Mouse (Mus musculus) intestine, postnatal 0 days (tissue): ENCODE measurements around the gene Fam71e2. TPM values are rescaled to one million over a fixed set of nuclear protein-coding genes. Genes with fewer than 3 reads are reported as not detected.
"Not testable (repeated sequence)": the region's sequence is repeated elsewhere in the genome, so short reads cannot be mapped to it uniquely, and the experiment has no call there.

Experiments used
- ATAC-seq: fragments of 200-750 bp; cut with Nextera tagmentation; 2 replicates; pipeline ENCODE4 v1.8.0; 2017; ENCODE audit warnings: mild to moderate bottlenecking, moderate TSS enrichment, moderate library complexity
- H3K27ac ChIP-seq: fragments of 300-500 bp; sonication (generic); 2 replicates; pipeline ENCODE4 v1.5.1; 2014; ENCODE audit warnings: mild to moderate bottlenecking, low read depth, low read length, moderate library complexity
- H3K27me3 ChIP-seq: fragments of 300-500 bp; sonication (generic); replicated peaks from 2 replicates; pipeline ENCODE4 v1.6.1; 2014; ENCODE audit warnings: low read length, mixed read lengths; ENCODE audit not compliant: control insufficient read depth, insufficient read depth
- H3K36me3 ChIP-seq: fragments of 300-500 bp; sonication (generic); 2 replicates; pipeline ENCODE4 v1.6.1; 2014; ENCODE audit warnings: mild to moderate bottlenecking, moderate library complexity; ENCODE audit not compliant: control insufficient read depth, insufficient read depth
- H3K4me1 ChIP-seq: fragments of 300-500 bp; sonication (generic); replicated peaks from 2 replicates; pipeline ENCODE4 v1.6.1; 2014; ENCODE audit warnings: antibody characterized with exemption, low read length, mixed read lengths; ENCODE audit not compliant: control insufficient read depth, insufficient read depth
- H3K4me2 ChIP-seq: fragments of 300-500 bp; sonication (generic); replicated peaks from 2 replicates; pipeline ENCODE4 v1.6.1; 2014; ENCODE audit warnings: low read depth, mild to moderate bottlenecking, moderate library complexity
- H3K4me3 ChIP-seq: fragments of 300-500 bp; sonication (generic); 2 replicates; pipeline ENCODE4 v1.5.1; 2014; ENCODE audit warnings: low read depth, low read length
- H3K9ac ChIP-seq: fragments of 300-500 bp; sonication (generic); 2 replicates; pipeline ENCODE4 v1.6.1; 2014; ENCODE audit warnings: mild to moderate bottlenecking, low read depth, low read length
- H3K9me3 ChIP-seq: fragments of 300-500 bp; sonication (generic); 2 replicates; pipeline ENCODE4 v1.6.1; 2016; ENCODE audit warnings: mixed run types; ENCODE audit not compliant: control insufficient read depth
- CTCF ChIP-seq: sonication (generic); IDR thresholded peaks from 2 replicates; pipeline ENCODE4 v1.5.1; 2016; ENCODE audit warnings: low read depth, mild to moderate bottlenecking, control low read depth, antibody characterized with exemption, moderate library complexity
- WGBS: fragments of 180-500 bp; shearing (Covaris S2); extraction: QIAGEN DNeasy Blood & Tissue Kit; methylation state at CpG from one replicate; pipeline ENCODE4 v1.1.7; 2014; 5-methylcytosine and 5-hydroxymethylcytosine counted together
- polyA plus RNA-seq: library from polyadenylated mRNA; unstranded; fragments of >200 nt; fragmentation: Nextera tagmentation; extraction: Ambion mirVana; gene quantifications from 2 replicates; pipeline ENCODE4 v1.2.1, GENCODE M21; 2015

Gene Fam71e2
- polyA plus RNA-seq, 1 experiment from 2014 or later: not detected

- H3K4me3 ChIP-seq: no peak overlapping the region
- peak; percentile 84 for TF ChIP-seq CTCF
- no peaks in the 10 kb centered on the region for H3K27me3 ChIP-seq
- no peaks in the 10 kb centered on the region for H3K9me3 ChIP-seq
- no peaks in the 10 kb centered on the region for H3K4me1 ChIP-seq
- peaks cover 30% of the 10 kb centered on the region for H3K36me3 ChIP-seq
- ATAC-seq: no peak
- H3K27ac ChIP-seq: no peak overlapping the region
- no peak overlapping the region for H3K4me2 ChIP-seq
- WGBS: 75% methylated on average over 7 of the region's 7 CpGs
- no peak overlapping the region for H3K9ac ChIP-seq
Observed at GRCm38 (mm10) chr7:4806716-4807115, 35.6 kb upstream of the Fam71e2 start.

GRCm38 (mm10) chr7:4802247-4802646, 31.1 kb upstream of the Fam71e2 start:
- no peak for TF ChIP-seq CTCF
- no peak overlapping the region for H3K4me2 ChIP-seq
- ATAC-seq: no peak
- no peak overlapping the region for H3K9ac ChIP-seq
- H3K9me3 ChIP-seq: no peaks in the 10 kb centered on the region
- H3K4me1 ChIP-seq: no peaks in the 10 kb centered on the region
- no peak overlapping the region for H3K27ac ChIP-seq
- no peaks in the 10 kb centered on the region for H3K27me3 ChIP-seq
- H3K4me3 ChIP-seq: no peak overlapping the region
- H3K36me3 ChIP-seq: peaks cover 20% of the 10 kb centered on the region

GRCm38 (mm10) chr7:4795767-4796433, 24.8 kb upstream of the Fam71e2 start:
- no peak overlapping the region for H3K4me2 ChIP-seq
- H3K4me1 ChIP-seq: no peaks in the 10 kb centered on the region
- H3K9ac ChIP-seq: no peak overlapping the region
- H3K9me3 ChIP-seq: no peaks in the 10 kb centered on the region
- WGBS: 68% methylated on average over 7 of the region's 7 CpGs
- TF ChIP-seq CTCF: peak; percentile 85
- no peak overlapping the region for H3K27ac ChIP-seq
- H3K36me3 ChIP-seq: peaks cover 18% of the 10 kb centered on the region
- H3K27me3 ChIP-seq: no peaks in the 10 kb centered on the region
- no peak for ATAC-seq
- H3K4me3 ChIP-seq: no peak overlapping the region

- Histone ChIP-seq H3K9ac (peak overlapping the region; percentile 92; the same call in 1 of the 2 replicates), H3K27me3 (no peaks in the 10 kb centered on the region), H3K9me3 (no peaks in the 10 kb centered on the region), H3K36me3 (peaks cover 18% of the 10 kb centered on the region), H3K27ac (peak overlapping the region; percentile 94), H3K4me1 (no peaks in the 10 kb centered on the region), H3K4me3 (no peak overlapping the region), H3K4me2 (peak overlapping the region; percentile 75; the same call in 1 of the 2 replicates)
- TF ChIP-seq CTCF: no peak
- ATAC-seq: peak; percentile 57
- WGBS: 44% methylated on average over 3 of the region's 3 CpGs
Observed at GRCm38 (mm10) chr7:4794631-4795168, 23.6 kb upstream of the Fam71e2 start.

- Histone ChIP-seq H3K27ac (peak overlapping the region; percentile 94), H3K4me3 (peak overlapping the region; percentile 82), H3K4me1 (no peaks in the 10 kb centered on the region), H3K4me2 (peak overlapping the region; percentile 75), H3K36me3 (peaks cover 18% of the 10 kb centered on the region), H3K27me3 (no peaks in the 10 kb centered on the region), H3K9ac (peak overlapping the region; percentile 92), H3K9me3 (no peaks in the 10 kb centered on the region)
- WGBS: 29% methylated on average over 4 of the region's 4 CpGs
- TF ChIP-seq CTCF: no peak
- no peak for ATAC-seq
Observed at GRCm38 (mm10) chr7:4793674-4794073, 22.6 kb upstream of the Fam71e2 start.

GRCm38 (mm10) chr7:4793248-4793647, 22.1 kb upstream of the Fam71e2 start:
- ATAC-seq, H3K4me1 ChIP-seq, H3K9me3 ChIP-seq, H3K27me3 ChIP-seq: not testable (repeated sequence)
- Histone ChIP-seq H3K4me2 (peak overlapping the region; percentile 75), H3K36me3 (peaks cover 18% of the 10 kb centered on the region), H3K9ac (peak overlapping the region; percentile 92), H3K27ac (peak overlapping the region; percentile 94), H3K4me3 (peak overlapping the region; percentile 82)
- WGBS: under 1% methylated on average over 31 of the region's 31 CpGs
